Mouse (Mus musculus): ENCODE measurements around the gene Klhl5.

Klhl5 gene

GRCm38 (mm10) chr5:65194441-65194840 lies 87.1 kb downstream of the Klhl5 start:
- DNase-seq (ENCODE audit: low spot score), result no peak

GRCm38 (mm10) chr5:65199346-65200128 lies 92.2 kb downstream of the Klhl5 start, which contains the start of gene Wdr19:
Gene Wdr19, plus strand, starts transcription at chr5:65199696.
- peak; percentile 99 for DNase-seq (ENCODE audit: low spot score)

GRCm38 (mm10) chr5:65204726-65205125 lies 97.4 kb downstream of the Klhl5 start:
- no peak for DNase-seq (ENCODE audit: low spot score)

- no peak for DNase-seq (ENCODE audit: low spot score)
Measured at GRCm38 (mm10) chr5:65213321-65213720, 106.0 kb downstream of the Klhl5 start.
